Mouse (Mus musculus): ENCODE measurements around the gene Aldh3b1.

The Aldh3b1 gene

GRCm38 (mm10) chr19:3882214-3882613 lies 47.4 kb downstream of the Aldh3b1 start:
- DNase-seq (ENCODE audit: low spot score in 2 of 2) = no peak

GRCm38 (mm10) chr19:3880054-3880848 lies 49.4 kb downstream of the Aldh3b1 start:
- no peak for DNase-seq (ENCODE audit: low spot score in 2 of 2)

- no peak for DNase-seq (ENCODE audit: low spot score in 2 of 2)
Observed at GRCm38 (mm10) chr19:3875045-3875444, 54.6 kb downstream of the Aldh3b1 start.

GRCm38 (mm10) chr19:3872373-3872772 lies 57.2 kb downstream of the Aldh3b1 start:
- no peak for DNase-seq (ENCODE audit: low spot score in 2 of 2)

- DNase-seq (ENCODE audit: low spot score in 2 of 2) = peak; percentile 43 to 70
Observed at GRCm38 (mm10) chr19:3871468-3871867, 58.1 kb downstream of the Aldh3b1 start.

- DNase-seq (ENCODE audit: low spot score in 2 of 2) = no peak
Observed at GRCm38 (mm10) chr19:3868290-3868689, 61.3 kb downstream of the Aldh3b1 start.

GRCm38 (mm10) chr19:3864960-3865359 lies 64.6 kb downstream of the Aldh3b1 start:
- DNase-seq (ENCODE audit: low spot score in 2 of 2) = no peak
